Mouse (Mus musculus) liver, adult 2 months (tissue): Measurements from ENCODE around the gene Cbarp. TPM values are rescaled to one million over a fixed set of nuclear protein-coding genes. Genes with fewer than 3 reads are reported as not detected.

ENCODE experiments used
- DNase-seq: peaks from one replicate; pipeline ENCODE4 v3.0.0-alpha.2; 2011; ENCODE audit warnings: low read depth, low spot score; ENCODE audit errors: extremely low read depth
- H3K27ac ChIP-seq: fragments of 200-500 bp; replicated peaks from 2 replicates; pipeline ENCODE4 v1.5.1; 2012; ENCODE audit warnings: low read depth, mild to moderate bottlenecking, control low read depth, inconsistent platforms, low read length; ENCODE audit not compliant: insufficient read depth
- H3K27me3 ChIP-seq: fragments of 200-500 bp; 2 replicates; pipeline ENCODE4 v1.6.1; 2012; ENCODE audit warnings: mild to moderate bottlenecking, moderate library complexity, low read length, inconsistent platforms; ENCODE audit not compliant: control insufficient read depth, insufficient read depth
- H3K36me3 ChIP-seq: fragments of 200-500 bp; 2 replicates; pipeline ENCODE4 v1.6.1; 2012; ENCODE audit warnings: low read length, inconsistent platforms; ENCODE audit not compliant: control insufficient read depth, insufficient read depth
- H3K4me1 ChIP-seq: fragments of 200-500 bp; 2 replicates; pipeline ENCODE4 v1.6.1; 2011; ENCODE audit warnings: low read length; ENCODE audit not compliant: control insufficient read depth, insufficient read depth
- H3K4me3 ChIP-seq: fragments of 200-500 bp; 2 replicates; pipeline ENCODE4 v1.5.1; 2011; ENCODE audit warnings: low read depth, mild to moderate bottlenecking, control low read depth, low read length, moderate library complexity; ENCODE audit not compliant: insufficient read depth
- H3K79me2 ChIP-seq: fragments of 200-500 bp; 2 replicates; pipeline ENCODE4 v1.6.1; 2012; ENCODE audit warnings: inconsistent platforms, mild to moderate bottlenecking, low read length, moderate library complexity; ENCODE audit not compliant: control insufficient read depth, insufficient read depth
- H3K9ac ChIP-seq: fragments of 200-500 bp; 2 replicates; pipeline ENCODE4 v1.6.1; 2012; ENCODE audit warnings: low read depth, mild to moderate bottlenecking, control low read depth, inconsistent platforms, low read length
- CTCF ChIP-seq: fragments of 200-500 bp; IDR thresholded peaks from 2 replicates; pipeline ENCODE4 v1.5.1; 2011; ENCODE audit warnings: low read depth, low read length, control low read depth
- POLR2A ChIP-seq: fragments of 200-500 bp; IDR thresholded peaks from 2 replicates; pipeline ENCODE4 v1.6.1; 2011; ENCODE audit warnings: low read length, control low read depth; ENCODE audit not compliant: insufficient read depth; ENCODE audit errors: extremely low read depth
- WGBS: fragments of 180-500 bp; shearing (Covaris S2); methylation state at CpG from one replicate; pipeline ENCODE4 v1.1.7; 2018; 5-methylcytosine and 5-hydroxymethylcytosine counted together
- polyA plus RNA-seq: library from polyadenylated mRNA; depleted of rRNA; stranded (reverse); fragments of >200 nt; gene quantifications from 2 replicates; pipeline ENCODE4 v1.2.3, GENCODE M21; 2012
- total RNA-seq: library from RNA; depleted of rRNA; stranded (reverse); fragments of >200 nt; gene quantifications from 2 replicates; pipeline ENCODE4 v1.2.3, GENCODE M21; 2014

Gene Cbarp
- total and polyA plus RNA-seq, 2 experiments = 0.55 to 1.2 TPM

DNA sequence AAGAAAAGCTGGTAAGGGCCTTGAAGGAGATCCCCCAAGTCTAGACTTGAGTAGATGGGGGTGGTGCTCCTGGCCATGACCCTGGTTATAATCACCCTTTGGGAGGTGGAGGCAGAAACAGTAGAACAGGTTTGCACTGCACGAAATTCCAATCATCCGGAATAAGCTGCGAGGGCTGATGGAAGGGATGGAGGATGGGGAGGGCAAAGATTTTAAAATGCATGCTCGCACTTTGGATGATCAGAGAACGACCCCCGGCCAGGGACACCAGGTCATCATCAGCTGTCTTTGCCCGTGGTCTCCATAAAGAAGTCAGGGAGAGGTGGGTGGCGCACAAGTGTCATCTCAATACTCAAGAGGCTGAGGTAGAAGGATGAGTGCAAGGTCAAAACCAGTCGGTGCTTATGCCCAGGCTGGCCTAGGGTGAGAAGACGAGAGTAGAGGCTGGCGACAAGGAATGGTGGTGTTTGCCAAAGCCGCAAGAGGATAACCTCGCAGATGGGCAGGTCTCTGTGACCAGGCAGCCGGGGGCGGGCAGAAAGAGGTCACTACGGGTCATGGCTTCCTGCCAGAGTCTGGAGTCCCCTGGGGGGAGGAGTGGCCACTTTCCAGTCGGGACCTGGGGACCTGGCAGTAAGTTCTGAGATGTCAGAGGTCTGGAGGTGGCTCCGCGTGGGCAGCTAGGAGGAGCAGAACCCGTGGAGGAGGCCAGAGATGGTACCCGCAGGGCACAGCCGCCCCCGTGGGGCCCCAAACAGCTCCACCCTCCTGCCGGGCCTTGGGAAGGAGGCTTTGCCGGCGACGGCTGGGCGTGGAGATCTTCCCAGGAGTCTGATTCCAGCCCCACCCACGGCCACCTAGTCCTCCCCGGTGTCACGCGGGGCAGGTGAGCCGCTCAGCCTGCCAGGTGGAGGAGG lies 20.1 kb upstream of the Cbarp start:
- Histone ChIP-seq H3K27ac (peak overlapping the region; percentile 92), H3K27me3 (no peaks in the 10 kb centered on the region), H3K79me2 (no peaks in the 10 kb centered on the region), H3K9ac (peak overlapping the region; percentile 73), H3K4me1 (peaks cover 27% of the 10 kb centered on the region), H3K4me3 (peak overlapping the region; percentile 56), H3K36me3 (peaks cover 13% of the 10 kb centered on the region; the same call in 1 of the 2 replicates)
- no peak for TF ChIP-seq POLR2A
- TF ChIP-seq CTCF = no peak
- peak; percentile 93 for DNase-seq
- under 1% methylated on average over 33 of the region's 33 CpGs for WGBS

DNA sequence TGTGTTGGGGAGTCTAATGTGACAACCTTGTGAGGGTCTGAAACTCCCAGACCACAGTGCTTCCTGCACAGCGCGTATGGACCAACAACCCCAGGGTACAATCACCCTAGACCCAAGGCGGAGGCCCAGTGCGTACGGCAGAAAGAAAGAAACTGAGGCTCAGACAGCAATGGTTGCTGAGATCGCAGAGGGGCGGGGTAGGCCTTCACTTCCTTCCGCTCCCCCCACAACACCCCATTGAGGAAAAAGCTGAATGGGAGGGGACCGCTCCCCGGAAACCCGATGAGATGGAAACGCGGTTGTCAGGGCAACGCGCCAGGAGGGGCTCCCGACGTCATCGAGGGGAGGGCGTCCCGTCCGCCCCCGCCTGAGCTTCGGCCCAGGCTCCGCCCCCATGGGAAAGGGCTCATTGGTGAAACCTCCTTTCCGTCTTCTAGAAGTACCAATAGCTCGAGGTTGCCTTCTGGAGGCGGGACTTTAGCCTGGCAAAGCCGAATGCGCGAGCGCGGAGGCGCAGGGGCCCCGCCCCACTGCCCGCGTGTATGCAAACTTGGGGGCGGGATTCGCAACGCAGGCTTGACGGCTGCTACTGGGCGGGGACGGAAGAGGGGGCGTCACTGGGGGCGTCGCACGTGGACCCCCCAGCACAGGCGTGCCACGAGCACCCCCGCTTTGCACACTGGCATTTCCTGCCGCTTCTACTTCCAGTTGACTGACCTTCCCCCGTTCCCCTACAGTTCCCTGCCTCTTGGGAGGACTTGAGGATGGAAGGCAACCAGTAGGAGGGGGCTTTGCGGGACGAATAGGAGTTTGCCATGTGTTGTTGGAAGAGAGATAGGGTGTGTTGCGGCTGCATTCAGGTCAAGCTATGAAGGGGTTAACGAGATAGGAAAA lies 19.2 kb upstream of the Cbarp start:
- H3K4me3 ChIP-seq = peak overlapping the region; percentile 34
- WGBS = under 1% methylated on average over 55 of the region's 55 CpGs
- H3K27me3 ChIP-seq = no peaks in the 10 kb centered on the region
- H3K9ac ChIP-seq = peak overlapping the region; percentile 28
- TF ChIP-seq POLR2A (no peak), CTCF (no peak)
- H3K79me2 ChIP-seq = no peaks in the 10 kb centered on the region
- H3K4me1 ChIP-seq = peaks cover 29% of the 10 kb centered on the region
- H3K36me3 ChIP-seq = peaks cover 17% of the 10 kb centered on the region; the same call in 1 of the 2 replicates
- peak overlapping the region; percentile 92 for H3K27ac ChIP-seq
- DNase-seq = peak; percentile 91

DNA sequence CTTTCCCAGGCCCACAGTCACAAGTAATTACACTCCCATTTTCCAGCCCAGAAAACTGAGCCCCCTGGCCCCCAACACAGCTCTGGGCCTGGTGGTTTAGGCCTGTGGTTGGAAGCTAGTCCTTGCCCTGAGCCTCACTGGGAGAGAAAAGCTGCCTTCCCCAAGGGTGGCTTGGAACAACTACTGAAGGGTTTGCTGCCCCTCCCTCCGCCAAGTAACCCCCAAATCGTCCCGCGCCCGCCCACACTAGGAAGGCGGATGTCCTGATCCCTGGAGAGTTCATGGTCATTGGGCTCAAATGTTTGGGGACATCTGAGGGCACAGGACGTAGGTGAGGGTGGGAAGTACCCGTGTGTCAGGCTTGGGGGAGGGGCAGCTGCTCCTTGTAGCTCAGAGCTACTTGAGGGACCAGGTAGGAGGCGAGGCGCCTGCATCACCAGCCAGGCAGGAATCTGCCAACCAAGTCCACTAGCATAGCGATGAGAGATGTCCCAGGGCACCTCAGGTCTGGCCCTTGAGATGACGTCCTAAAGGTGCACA lies 18.5 kb upstream of the Cbarp start:
- Histone ChIP-seq H3K27me3 (no peaks in the 10 kb centered on the region), H3K4me1 (peaks cover 35% of the 10 kb centered on the region), H3K9ac (peak overlapping the region; percentile 28), H3K36me3 (peaks cover 24% of the 10 kb centered on the region), H3K4me3 (0 out of 2 replicates have a peak overlapping the region, but pooled peaks have one; percentile 1), H3K79me2 (peaks cover 3% of the 10 kb centered on the region; the same call in 1 of the 2 replicates), H3K27ac (peak overlapping the region; percentile 72)
- peak; percentile 67 for DNase-seq
- WGBS = 2% methylated on average over 12 of the region's 12 CpGs
- no peak for TF ChIP-seq CTCF
- TF ChIP-seq POLR2A = no peak

DNA sequence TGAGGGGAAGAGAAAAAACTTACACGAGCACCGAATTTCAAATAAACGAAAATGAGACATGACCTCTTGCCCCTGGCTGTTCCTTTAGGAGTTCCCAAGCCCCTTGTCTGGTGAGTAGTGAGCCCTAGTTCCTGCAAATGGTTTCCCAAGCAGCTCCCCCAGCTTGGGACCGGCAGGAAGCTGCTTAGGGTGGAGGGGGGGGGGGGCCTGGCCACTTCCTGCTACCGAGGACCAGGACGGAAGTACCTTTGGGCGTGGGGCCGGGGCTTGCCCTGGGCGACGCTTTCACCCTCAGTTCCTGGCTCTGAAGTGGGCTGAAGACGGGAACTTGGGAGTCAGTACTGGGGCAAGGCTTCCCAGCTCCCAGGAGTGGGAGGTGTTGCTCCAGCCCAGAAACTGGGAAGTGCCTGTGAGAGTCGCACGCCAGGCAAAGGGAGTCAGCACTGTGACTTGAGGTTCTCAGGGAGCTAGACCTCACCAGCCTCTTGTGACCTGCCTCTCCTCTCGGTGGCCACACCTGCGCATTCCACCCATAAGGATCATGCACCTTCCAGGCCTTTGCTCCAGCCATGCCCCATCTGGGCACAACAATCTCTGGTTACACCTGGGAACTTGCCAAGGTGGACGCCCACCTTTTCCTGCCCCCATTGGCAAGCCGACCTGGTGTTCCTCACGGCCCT lies 17.8 kb upstream of the Cbarp start:
- Histone ChIP-seq H3K4me3 (no peak overlapping the region), H3K27ac (peak overlapping the region; percentile 72), H3K36me3 (peaks cover 27% of the 10 kb centered on the region), H3K9ac (peak overlapping the region; percentile 23), H3K4me1 (peaks cover 38% of the 10 kb centered on the region), H3K27me3 (no peaks in the 10 kb centered on the region), H3K79me2 (peaks cover 3% of the 10 kb centered on the region; the same call in 1 of the 2 replicates)
- peak; percentile 47 for DNase-seq
- 5% methylated on average over 18 of the region's 18 CpGs for WGBS
- TF ChIP-seq POLR2A (no peak), CTCF (no peak)
